Mouse (Mus musculus) testis, adult 2 months (tissue): ENCODE measurements at regions not wholly inside any gene's neighbourhood (a gene's known extent, or its start where the extent isn't known, plus 50 kb on each side); places are given as distances from the start of the nearest gene placed in this dataset.

Source experiments
- H3K27ac ChIP-seq: fragments of 200-500 bp; 2 replicates; pipeline ENCODE4 v1.5.1; 2012; ENCODE audit warnings: low read depth, low read length; ENCODE audit not compliant: control insufficient read depth, insufficient read depth
- H3K27me3 ChIP-seq: fragments of 200-500 bp; 2 replicates; pipeline ENCODE4 v1.6.1; 2012; ENCODE audit warnings: mild to moderate bottlenecking, low read length, moderate library complexity; ENCODE audit not compliant: control insufficient read depth, insufficient read depth
- H3K36me3 ChIP-seq: fragments of 200-500 bp; 2 replicates; pipeline ENCODE4 v1.6.1; 2012; ENCODE audit warnings: mild to moderate bottlenecking, low read length; ENCODE audit not compliant: control insufficient read depth, insufficient read depth
- H3K4me1 ChIP-seq: fragments of 200-500 bp; 2 replicates; pipeline ENCODE4 v1.6.1; 2012; ENCODE audit warnings: low read length; ENCODE audit not compliant: control insufficient read depth, insufficient read depth
- H3K4me3 ChIP-seq: fragments of 200-500 bp; 2 replicates; pipeline ENCODE4 v1.5.1; 2012; ENCODE audit warnings: low read depth, mild to moderate bottlenecking, low read length, moderate library complexity, mixed read lengths; ENCODE audit not compliant: control insufficient read depth
- CTCF ChIP-seq: fragments of 200-500 bp; IDR thresholded peaks from 2 replicates; pipeline ENCODE4 v1.5.1; 2012; ENCODE audit warnings: low read depth, mild to moderate bottlenecking, inconsistent platforms, low read length, moderate library complexity; ENCODE audit not compliant: control insufficient read depth, insufficient read depth, insufficient replicate concordance
- POLR2A ChIP-seq: fragments of 200-500 bp; IDR thresholded peaks from 2 replicates; pipeline ENCODE4 v1.6.1; 2012; ENCODE audit warnings: low read depth, mild to moderate bottlenecking, inconsistent platforms, low read length, moderate library complexity; ENCODE audit not compliant: control insufficient read depth

GRCm38 (mm10) chr7:71873817-71874216 is 432.6 kb downstream of the Mctp2 start:
- H3K27ac ChIP-seq: no peak overlapping the region
- no peak overlapping the region for H3K4me3 ChIP-seq
- no peak for TF ChIP-seq CTCF
- no peak for TF ChIP-seq POLR2A
- no peaks in the 10 kb centered on the region for H3K4me1 ChIP-seq
- H3K36me3 ChIP-seq: no peaks in the 10 kb centered on the region
- no peaks in the 10 kb centered on the region for H3K27me3 ChIP-seq

GRCm38 (mm10) chr7:71872912-71873311 is 433.5 kb downstream of the Mctp2 start:
- Histone ChIP-seq H3K36me3 (no peaks in the 10 kb centered on the region), H3K4me3 (no peak overlapping the region), H3K4me1 (no peaks in the 10 kb centered on the region), H3K27me3 (no peaks in the 10 kb centered on the region), H3K27ac (no peak overlapping the region)
- no peak for TF ChIP-seq CTCF
- TF ChIP-seq POLR2A: no peak

GRCm38 (mm10) chr7:71867090-71867489 is 439.3 kb downstream of the Mctp2 start:
- Histone ChIP-seq H3K4me1 (no peaks in the 10 kb centered on the region), H3K27me3 (no peaks in the 10 kb centered on the region), H3K27ac (no peak overlapping the region), H3K36me3 (no peaks in the 10 kb centered on the region), H3K4me3 (no peak overlapping the region)
- TF ChIP-seq POLR2A (no peak), CTCF (peak; percentile 44; the same call in 1 of the 2 replicates)

GRCm38 (mm10) chr7:71865371-71866166 is 440.8 kb downstream of the Mctp2 start:
- Histone ChIP-seq H3K27me3 (no peaks in the 10 kb centered on the region), H3K4me1 (no peaks in the 10 kb centered on the region), H3K4me3 (no peak overlapping the region), H3K36me3 (no peaks in the 10 kb centered on the region), H3K27ac (no peak overlapping the region)
- TF ChIP-seq CTCF: no peak
- TF ChIP-seq POLR2A: no peak

GRCm38 (mm10) chr7:71852864-71853263 is 453.5 kb downstream of the Mctp2 start:
- Histone ChIP-seq H3K36me3 (no peaks in the 10 kb centered on the region), H3K4me3 (no peak overlapping the region), H3K27me3 (no peaks in the 10 kb centered on the region), H3K27ac (no peak overlapping the region), H3K4me1 (no peaks in the 10 kb centered on the region)
- TF ChIP-seq CTCF: no peak
- TF ChIP-seq POLR2A: no peak

GRCm38 (mm10) chr7:71849174-71849573 is 457.2 kb downstream of the Mctp2 start:
- Histone ChIP-seq H3K27me3 (no peaks in the 10 kb centered on the region), H3K4me1 (no peaks in the 10 kb centered on the region), H3K36me3 (no peaks in the 10 kb centered on the region), H3K27ac (no peak overlapping the region), H3K4me3 (no peak overlapping the region)
- no peak for TF ChIP-seq POLR2A
- TF ChIP-seq CTCF: no peak

- Histone ChIP-seq H3K27me3 (no peaks in the 10 kb centered on the region), H3K4me1 (no peaks in the 10 kb centered on the region), H3K4me3 (no peak overlapping the region), H3K27ac (no peak overlapping the region), H3K36me3 (no peaks in the 10 kb centered on the region)
- no peak for TF ChIP-seq POLR2A
- no peak for TF ChIP-seq CTCF
Observed at GRCm38 (mm10) chr7:71837845-71838244, 468.6 kb downstream of the Mctp2 start.

GRCm38 (mm10) chr7:71831790-71832525 is 474.4 kb downstream of the Mctp2 start:
- H3K4me3 ChIP-seq: no peak overlapping the region
- TF ChIP-seq POLR2A (no peak), CTCF (no peak)
- no peaks in the 10 kb centered on the region for H3K36me3 ChIP-seq
- H3K27ac ChIP-seq: no peak overlapping the region
- H3K27me3 ChIP-seq: no peaks in the 10 kb centered on the region
- no peaks in the 10 kb centered on the region for H3K4me1 ChIP-seq
